Mouse (Mus musculus) heart, adult 18-20 months (tissue): ENCODE data around the gene Tesk1. TPM values are rescaled to one million over a fixed set of nuclear protein-coding genes. Genes with fewer than 3 reads are reported as not detected.
A peak's percentile ranks its signal among the peaks of the same experiment; 100 is the strongest.
"Not testable (repeated sequence)": the region's sequence is repeated elsewhere in the genome, so short reads cannot be mapped to it uniquely, and the experiment has no call there.

Experiments
- DNase-seq, 2 experiments: peaks; one replicate each; pipeline ENCODE4 v3.0.0; 2021 to 2022; ENCODE audit warnings: mixed read lengths in 1 of 2
- total RNA-seq, 2 experiments: library from RNA; stranded (reverse); gene quantifications; 2 replicates each; pipeline ENCODE4 v1.2.3; 2021

Gene Tesk1
- total RNA-seq, 2 experiments from 2014 or later: 30.8 to 32.7 TPM

DNA sequence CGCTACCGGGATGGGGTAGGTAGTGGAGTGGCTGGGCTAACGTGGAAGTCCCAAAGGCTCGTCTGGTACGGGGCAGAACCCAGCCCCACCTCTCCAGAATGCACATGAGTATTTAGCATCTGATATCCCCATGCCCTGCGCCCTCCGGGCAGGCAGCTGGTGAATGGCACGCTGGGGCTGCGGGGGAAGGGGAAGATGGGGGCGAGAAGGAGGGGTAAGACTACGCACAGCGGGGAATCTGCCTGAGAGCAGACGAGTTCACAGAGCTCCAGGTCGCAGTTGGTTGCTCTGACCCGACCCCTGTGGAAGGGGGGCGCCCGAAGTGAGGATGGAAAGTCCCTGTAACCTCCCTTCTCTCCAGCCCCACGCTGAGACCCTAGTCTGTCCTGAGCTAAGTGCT, 11.7 kb downstream of the Tesk1 start:
- DNase-seq: no peak

DNA sequence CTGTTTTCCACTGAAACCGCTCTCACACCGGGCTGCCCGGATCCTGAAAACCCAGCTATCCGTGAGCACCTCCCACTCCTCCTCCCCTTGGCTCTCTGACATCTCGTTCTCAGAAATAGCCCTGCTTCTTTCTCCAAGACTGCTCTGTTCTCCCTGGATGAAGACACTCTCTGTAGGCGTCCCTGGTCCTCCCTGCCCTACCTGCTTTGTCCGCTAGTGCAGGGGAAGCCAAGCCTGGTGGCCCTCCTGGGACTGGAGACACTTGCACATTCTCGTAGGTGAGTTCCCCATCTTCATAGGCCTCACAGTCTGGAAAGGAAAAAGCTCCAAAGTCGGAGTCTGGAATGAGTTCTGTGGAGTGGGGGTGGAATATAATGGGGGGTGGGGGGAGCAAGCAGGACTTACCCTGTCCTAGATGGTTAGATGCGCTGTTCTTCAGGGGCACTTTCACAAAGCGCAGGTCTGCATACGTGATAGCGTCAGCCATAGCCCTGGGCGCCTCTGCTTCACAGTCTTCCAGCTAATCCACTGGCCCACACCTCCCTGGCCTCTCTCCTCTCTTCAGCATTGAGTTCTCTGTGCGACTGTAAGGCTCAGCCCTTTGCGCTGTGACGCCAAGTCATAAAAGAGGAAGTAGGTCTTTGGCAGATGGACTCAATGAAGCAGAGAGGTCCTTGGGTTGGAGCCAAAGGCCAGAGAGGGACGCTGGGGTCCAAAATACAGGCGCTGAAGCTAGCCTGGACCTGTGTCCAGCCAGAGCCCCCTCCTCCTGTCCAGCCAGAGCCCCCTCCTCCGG, 12.5 kb downstream of the Tesk1 start, which contains the start of gene Cd72:
Gene Cd72 (minus strand): TSS at position 588 of the 796 bp plus-strand sequence.
- DNase-seq: peak; percentile 26 to 49

DNA sequence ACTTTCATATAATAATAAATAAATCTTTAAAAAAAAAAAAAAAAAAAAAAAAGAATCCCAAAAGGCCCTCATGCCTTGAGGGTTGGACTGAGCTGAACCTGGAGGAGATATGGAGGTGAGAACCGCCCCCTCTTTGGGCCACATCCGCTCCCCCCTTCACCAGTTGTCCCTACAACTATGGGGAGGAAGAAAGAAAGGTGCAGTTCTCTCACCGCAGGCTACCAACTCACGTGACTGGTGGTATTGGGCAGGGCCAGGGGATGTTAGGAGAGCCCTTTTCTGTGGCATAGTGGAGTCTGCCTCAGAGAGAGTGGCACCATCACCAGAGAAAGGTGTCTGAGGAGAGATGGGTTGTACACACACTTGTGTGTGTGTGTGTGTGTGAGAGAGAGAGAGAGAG, 14.7 kb downstream of the Tesk1 start:
- no peak for DNase-seq

DNA sequence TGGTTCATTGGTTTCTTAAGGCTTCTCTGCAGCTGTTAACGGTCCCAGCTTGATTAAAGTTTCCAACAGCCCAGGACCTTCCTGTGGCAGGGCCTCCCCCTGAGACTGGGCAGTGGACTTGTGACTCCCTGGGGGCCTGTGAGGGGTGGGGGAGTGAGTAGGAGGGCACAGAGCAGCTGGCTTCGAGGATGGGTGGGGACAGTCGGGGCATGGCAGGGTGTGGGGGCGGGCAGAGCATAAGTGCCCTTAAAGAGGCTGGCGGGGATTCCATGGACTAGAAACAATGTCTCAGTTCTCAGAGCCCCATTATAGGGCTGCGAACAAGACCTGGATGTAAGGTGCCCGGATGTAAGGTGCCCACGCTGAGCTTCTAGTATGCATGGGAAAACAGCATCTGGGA, 15.4 kb downstream of the Tesk1 start:
- no peak for DNase-seq

DNA sequence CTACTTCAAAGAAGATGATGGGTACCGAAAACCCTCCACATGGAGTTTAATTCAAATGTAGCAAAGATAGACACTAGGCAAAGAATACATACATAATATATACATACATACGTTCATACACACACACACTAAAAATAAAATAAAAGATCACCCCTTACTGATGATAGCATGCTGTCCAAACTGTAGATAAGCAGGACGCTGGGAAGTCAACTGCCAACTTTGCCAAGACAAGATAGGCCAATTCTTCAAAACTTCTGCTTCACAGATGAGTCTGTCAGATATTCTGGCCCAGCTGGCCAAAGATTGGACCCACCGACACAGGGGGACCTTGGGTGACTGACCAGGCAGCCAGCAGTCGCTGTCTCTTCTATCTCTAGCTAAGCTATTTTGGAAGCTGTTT, 21.4 kb downstream of the Tesk1 start:
- no peak for DNase-seq

DNA sequence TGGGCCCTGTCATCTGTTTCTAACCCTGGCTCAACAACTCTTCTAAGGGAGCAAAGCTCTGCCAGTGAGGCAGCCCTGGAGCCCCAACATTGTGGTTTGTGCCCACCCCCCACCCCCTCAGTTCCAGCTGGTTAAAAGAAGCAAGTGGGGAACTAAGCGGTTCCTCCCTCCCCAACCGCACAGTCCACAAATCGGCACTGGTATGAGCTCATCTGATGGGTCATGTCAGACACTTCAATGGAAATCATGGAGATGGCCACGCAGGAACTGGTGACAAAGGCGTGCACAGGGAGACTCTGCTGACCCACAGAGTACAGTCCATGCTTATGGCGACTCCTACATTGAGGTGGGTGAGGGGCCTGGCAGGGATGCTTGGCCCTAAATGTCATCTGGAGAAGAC, 24.2 kb downstream of the Tesk1 start:
- no peak for DNase-seq

DNA sequence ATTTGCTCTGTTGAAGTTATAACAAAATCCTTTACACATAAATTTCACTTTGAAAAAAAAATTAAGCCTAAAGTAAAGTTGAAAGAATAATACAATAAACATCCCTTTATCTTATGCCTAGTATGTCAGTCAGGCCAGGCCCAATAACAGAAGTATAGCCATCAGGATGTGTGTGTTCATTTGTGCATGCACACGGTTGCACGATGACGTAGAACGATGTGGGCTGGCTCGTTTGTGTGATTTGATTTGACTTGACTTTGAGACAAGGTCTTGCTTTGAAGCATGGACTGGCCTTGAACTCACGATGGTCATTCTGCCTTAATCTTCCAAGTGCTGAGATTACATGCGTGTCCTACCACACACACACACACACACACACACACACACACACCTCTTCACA, 25.1 kb downstream of the Tesk1 start:
- DNase-seq: no peak

DNA sequence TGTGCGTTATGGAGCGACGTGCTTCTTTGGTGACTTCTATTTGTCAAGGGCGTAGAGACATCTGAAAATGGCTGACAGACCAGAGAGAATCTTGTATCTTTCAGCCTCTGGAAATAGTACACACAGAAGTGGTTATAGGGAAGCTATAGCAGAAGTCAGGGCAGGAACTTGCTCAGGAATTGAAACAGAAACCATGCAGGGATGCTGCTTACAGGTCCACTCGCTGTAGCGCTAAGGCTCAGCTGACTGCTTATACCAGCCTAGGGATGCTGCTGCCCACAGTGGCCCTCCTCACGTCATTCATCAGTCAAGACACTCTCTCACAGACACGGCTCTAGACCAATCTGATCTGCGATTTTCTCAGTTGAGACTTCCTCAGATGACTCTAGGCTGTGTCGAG, 28.6 kb downstream of the Tesk1 start:
- no peak for DNase-seq

DNA sequence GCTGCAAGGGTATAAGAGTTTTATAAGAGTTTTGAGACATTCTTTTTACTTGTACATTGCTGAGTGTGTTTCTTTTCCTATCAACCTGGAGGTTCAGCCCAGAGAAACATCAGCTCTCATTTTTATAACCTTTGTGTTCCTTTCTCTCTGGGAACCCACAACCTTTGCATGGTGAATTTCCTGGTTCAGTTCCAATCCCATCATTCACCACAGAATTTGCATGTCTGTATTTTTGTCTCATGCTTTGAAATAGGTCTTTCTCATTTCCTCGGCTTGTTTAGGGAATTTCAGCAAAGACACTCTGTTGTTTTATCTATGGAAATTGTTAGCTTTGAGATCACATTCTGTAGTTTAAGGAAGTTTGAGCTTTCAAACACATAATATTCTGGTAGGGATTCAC, 31.9 kb downstream of the Tesk1 start:
- no peak for DNase-seq

DNA sequence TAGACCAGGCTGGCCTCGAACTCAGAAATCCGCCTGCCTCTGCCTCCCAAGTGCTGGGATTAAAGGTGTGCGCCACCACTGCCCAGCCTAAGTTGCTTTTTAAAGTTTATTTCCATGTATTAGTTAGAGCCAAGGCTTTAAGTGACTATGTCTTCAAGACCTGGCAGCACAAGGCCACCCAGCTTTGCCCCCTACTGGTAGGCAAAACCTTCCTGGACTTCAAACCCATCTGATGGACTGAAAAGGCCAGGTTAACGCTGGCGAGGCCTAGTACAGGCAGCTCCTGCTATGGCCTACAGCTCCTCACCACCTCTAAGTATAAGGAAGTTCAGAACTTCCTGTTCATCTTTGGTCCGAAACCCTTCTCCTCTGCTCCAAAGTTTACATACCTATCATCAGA, 34.9 kb downstream of the Tesk1 start:
- DNase-seq: no peak

DNA sequence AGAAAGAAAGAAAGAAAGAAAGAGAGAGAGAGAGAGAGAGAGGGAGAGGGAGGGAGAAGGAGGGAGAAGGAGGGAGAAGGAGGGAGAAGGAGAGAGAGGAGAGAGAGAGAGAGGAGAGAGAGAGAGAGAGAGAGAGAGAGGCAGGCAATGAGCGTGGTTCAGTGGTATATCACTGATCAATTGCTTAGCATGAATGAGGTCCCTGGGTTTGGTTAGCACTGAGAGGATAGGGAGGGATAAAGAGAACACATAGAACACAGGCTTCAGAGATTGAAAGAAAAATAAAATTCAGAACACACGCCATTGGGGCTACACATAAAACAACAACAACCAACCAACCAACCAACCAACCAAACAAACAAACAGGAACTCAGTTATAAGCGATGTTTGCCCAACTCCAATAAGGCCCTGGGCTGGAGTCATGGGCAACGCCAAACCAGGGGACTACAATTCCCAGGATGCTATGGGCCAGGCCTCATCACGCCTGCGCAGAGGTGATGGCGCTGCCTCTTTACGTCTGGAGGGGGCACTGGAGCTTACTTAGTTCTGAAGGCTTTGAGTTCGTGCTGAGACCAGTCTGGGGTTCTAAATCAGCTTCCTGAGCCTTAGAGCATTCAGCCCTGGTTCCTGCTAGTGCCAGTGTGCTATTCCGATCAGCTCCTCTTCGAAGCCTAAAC, 36.3 kb downstream of the Tesk1 start:
- DNase-seq: peak; percentile 93 to 94

DNA sequence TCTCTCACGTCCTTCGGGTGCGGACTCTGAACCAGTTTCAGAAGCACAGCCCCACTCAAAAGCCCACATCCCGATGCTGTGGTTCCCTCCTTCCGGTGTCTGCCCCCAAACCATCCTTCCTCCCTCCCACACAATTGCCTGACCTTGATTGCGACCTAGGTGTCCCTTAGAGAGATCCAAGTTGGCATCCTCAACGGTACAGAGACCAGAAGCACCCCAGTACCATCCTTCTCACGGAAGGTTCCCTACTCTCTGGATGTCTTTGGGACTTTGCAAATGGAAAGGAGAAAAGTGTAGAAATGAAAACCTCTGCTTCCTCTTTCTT, 36.8 kb downstream of the Tesk1 start:
- no peak for DNase-seq

DNA sequence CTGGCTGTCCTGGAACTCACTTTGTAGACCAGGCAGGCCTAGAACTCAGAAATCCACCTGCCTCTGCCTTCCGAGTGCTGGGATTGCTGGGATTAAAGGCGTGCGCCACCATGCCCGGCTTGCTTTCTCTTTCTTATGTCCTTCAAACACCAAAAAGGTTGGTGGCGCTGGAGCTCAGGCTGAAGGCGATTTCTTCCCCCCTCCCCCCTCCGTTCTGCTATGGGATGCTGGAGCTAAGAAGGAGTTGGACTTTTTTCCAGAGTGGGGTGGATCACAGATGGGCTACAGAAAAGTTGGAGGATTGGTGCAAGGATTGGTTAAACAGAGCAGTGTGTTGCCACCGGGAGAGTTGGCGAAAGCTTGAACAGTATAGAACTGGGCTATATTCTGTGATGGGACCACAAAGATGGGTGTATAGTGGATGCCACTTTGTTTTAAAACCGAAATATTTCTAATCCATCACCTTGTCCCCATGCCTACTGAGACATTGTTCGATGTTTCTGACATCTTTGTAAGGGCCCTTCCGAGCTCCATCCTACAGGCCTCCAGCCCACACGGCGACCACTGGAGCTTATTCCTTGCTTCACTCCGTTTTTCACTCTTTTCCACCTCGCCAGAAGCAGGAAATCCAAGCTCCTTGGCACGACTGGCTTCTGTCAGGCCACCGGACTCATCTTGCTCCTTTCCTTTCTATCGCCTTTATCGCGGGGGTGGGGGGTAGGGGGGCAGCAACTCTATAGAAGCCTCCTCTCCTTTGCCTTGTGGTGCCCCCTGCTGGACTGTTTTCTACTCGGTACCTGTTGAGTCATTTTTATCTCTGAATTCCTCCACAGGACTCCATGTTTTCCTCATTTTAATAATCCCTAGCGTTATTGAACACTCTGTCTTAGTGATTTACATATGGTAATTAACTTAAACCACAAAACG, 37.4 kb downstream of the Tesk1 start:
- peak; percentile 69 to 88 for DNase-seq

DNA sequence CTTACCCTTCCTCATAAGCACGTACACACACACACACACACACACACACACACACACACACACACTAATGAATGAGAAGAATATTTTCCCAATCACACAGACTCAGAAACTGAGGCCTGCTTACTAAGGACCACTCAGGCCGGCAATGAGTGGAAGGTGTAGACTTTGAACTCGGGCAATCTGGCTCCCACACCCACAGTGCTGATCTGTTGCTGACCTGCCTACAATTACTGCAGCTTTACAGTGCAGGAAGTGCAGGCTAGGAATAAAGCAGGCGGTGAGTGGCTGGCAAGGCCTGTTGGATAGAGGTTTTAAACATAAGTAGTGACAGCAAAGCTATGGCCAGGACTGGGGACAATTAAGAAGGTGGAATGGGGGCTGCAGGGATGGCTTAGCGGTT, 39.2 kb downstream of the Tesk1 start:
- no peak for DNase-seq

DNA sequence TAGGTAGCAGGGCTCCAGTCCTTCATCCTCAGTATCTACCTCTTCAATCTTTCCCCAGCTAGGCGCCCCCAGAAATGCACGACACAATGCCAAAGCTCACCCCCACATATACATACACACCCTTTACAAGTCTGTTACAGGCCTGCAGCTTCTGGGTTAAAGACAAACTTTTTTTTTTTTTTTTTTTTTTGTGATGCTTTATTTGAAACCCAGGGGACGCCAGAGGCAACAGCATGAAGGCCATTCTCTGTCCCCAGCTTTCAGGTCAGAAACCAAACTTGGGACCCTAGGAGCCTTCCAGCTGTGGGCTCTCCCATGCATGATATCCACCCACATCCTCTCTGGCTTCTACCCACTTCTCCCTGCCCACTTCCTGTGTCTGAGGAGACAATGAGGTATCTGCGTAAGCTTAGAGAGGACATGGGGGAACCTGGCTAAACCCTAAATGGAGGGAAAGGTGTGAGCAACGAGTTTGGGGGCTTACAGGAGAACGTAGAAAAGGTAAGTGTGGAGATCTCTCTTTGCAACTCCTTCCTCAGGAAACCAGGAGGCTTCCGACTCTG, 40.2 kb downstream of the Tesk1 start:
- no peak for DNase-seq

DNA sequence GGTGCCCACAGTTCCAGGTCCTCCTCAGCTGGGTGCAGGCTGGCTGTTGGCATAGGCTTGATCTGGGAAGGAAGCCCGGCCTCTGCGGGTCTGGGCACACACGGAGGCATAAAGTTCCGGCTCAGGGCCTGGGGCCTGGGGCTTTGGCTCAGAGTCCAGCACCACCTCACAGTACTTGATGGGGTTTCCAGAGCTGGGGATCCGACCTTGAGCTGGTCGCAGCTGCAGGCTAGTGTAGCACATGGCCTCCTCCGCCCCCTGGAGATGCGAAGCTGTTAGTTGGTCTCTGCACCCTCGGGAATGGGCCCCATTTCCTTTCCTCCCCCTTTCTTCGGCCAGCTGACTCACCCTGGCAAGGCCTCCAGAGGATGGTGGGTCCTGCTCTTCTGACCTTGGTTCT, 40.9 kb downstream of the Tesk1 start:
- DNase-seq: no peak

DNA sequence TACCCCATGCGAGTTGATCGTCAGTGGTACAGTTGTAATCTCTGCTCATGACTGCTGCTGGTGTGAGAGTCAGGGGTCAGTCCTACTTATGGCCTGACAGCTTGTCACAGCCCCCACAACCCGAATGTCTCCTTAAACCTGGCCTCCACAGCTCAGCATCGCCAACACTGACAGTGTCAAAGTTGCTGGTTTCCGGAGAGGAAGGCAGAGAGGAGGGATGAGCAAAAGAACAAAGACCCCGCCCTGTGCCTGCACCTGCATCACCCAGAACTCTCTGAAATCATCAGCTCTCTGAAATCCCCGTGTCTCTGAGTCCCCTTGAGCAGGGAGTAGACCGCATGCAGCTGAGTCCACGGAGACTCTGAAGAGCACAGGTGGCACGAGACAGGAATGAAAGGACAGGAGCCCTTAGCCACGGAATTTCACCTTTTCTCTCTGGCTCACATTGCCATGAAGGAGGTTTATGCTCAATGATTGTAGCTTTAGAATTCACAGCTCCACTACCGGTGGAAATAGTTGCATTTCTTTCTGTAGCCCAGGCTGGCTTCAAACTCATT, 41.9 kb downstream of the Tesk1 start, which contains the start of gene Sit1:
Gene Sit1 (minus strand): TSS at position 200 of the 557 bp plus-strand sequence.
- no peak for DNase-seq

DNA sequence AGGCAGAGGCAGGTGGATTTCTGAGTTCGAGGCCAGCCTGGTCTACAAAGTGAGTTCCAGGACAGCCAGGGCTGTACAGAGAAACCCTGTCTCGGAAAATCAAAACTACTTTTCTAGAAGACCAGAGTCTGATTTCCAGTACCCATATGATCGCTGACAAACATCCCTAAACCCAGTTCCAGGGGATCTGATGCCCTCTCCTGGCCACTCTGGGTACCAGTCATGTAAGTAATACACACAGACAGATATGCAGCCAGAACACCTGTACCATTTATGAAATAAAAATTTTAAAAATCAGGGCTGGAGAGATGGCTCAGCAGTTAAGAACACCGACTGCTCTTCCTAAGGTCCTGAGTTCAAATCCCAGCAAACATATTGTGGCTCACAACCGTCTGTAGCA, 43.9 kb downstream of the Tesk1 start:
- not testable (repeated sequence) for DNase-seq

DNA sequence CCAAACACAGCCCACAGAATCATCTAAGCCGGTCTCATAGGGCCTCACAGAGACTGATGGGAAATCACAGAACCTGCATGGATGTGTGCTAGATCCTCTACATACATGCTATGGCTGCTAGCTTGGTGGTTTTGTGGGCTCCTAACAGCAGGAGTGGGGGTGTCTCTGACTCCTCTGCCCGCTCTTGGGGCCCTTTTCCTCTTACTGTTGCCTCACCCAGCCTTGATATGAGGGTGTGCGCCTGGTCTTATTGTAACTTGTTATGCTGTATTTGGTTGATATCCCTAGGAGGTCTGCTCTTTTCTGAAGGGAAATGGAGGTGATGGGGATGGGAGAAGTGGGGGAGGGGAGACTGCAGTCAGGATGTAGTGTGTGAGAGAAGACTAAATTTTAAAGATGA, 47.9 kb downstream of the Tesk1 start:
- DNase-seq: no peak

DNA sequence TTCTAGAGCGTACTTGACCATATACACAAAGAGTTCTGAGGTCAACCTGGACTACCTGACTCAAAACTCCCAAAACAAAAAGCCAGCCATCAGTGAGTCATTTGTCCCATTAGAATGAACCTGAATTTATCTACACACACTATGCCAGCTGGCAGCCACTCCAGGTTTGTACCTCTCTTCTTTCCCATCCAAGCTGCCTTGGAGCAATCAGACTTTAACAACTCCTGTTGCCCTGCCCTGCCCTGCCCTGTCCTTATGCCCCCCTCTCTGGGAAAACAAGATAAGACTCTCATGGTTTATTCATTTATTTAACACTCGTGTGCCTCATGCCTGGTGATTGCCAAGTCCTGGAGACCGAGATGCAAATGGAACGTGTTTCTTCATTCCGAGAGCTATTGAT, 49.1 kb downstream of the Tesk1 start:
- peak; percentile 60 to 63 for DNase-seq

DNA sequence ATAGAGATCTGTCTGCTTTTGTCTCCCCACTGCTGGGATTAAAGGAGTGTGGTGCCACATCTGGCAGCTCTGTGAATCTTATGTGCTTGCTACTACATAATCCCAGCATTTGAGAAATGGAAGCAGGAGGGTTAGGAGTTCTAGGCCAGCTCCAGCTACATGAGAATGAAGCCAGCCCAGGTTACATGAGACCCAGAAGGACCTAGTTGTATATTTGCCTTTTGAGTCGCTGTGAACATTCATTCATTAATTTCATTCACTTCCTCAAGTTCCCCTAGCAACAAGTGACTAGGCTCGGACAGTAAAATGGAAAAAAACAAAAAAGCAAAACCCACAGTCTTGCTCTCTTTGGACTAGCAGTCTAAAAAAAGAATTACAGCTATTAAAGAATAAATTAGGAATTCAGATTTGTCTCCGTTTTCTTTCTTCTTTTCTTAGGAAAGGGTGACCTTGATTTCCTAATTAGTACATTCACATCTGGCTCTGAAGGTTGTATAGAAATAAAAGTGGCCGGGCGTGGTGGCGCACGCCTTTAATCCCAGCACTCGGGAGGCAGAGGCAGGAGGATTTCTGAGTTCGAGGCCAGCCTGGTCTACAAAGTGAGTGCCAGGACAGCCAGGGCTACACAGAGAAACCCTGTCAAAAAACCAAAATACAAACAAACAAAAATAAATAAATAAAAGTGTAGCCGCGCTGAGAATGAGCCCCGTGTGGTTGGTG, 50.5 kb downstream of the Tesk1 start:
- DNase-seq: no peak

DNA sequence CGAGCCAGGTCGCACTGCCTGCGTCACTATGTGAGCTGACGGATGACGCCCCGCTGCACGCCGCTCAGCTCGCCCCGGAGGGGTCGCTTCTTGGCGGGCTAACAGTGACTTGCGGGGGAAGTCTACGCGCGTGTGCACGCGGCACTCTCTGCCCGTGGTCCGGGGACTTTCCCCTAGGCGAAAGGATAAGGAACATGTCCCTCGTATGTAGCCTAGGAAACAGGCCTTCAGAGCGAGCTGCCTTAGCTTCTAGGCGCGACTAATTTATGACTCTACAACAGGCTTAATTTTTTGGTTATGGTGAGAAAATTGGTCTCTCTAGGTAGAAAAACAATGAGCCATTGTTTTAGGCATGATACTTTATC, 51.1 kb downstream of the Tesk1 start, which contains the start of gene Ccdc107:
Gene Ccdc107 (plus strand): TSS at position 80 of the 365 bp plus-strand sequence.
- peak; percentile 89 to 97 for DNase-seq
